Mouse (Mus musculus) lung, postnatal 0 days (tissue): ENCODE results near the gene Gabrb1. TPM values are rescaled to one million over a fixed set of nuclear protein-coding genes. Genes with fewer than 3 reads are reported as not detected.
"Not testable (repeated sequence)": the region's sequence is repeated elsewhere in the genome, so short reads cannot be mapped to it uniquely, and the experiment has no call there.

ENCODE experiments used
- ATAC-seq: fragments of 200-750 bp; cut with Nextera tagmentation; 2 replicates; pipeline ENCODE4 v1.8.0; 2017; ENCODE audit warnings: moderate library complexity
- DNase-seq: peaks from one replicate; pipeline ENCODE4 v3.0.0-alpha.2; 2016; ENCODE audit warnings: low spot score
- H3K27ac ChIP-seq: fragments of 300-500 bp; sonication (generic); 2 replicates; pipeline ENCODE4 v1.5.1; 2014; ENCODE audit warnings: antibody characterized with exemption, mild to moderate bottlenecking, low read length, mixed read lengths
- H3K27me3 ChIP-seq: fragments of 300-500 bp; sonication (generic); replicated peaks from 2 replicates; pipeline ENCODE4 v1.6.1; 2014; ENCODE audit warnings: low read length, mixed read lengths; ENCODE audit not compliant: insufficient read depth
- H3K36me3 ChIP-seq: fragments of 300-500 bp; sonication (generic); 2 replicates; pipeline ENCODE4 v1.6.1; 2014; ENCODE audit warnings: low read length, mixed read lengths; ENCODE audit not compliant: insufficient read depth
- H3K4me1 ChIP-seq: fragments of 300-500 bp; sonication (generic); 2 replicates; pipeline ENCODE4 v1.6.1; 2014; ENCODE audit warnings: antibody characterized with exemption, low read depth, low read length, mixed read lengths; ENCODE audit not compliant: insufficient read depth
- H3K4me2 ChIP-seq: fragments of 300-500 bp; sonication (generic); replicated peaks from 2 replicates; pipeline ENCODE4 v1.6.1; 2014; ENCODE audit warnings: low read depth, mild to moderate bottlenecking, low read length, moderate library complexity, mixed read lengths
- H3K4me3 ChIP-seq: fragments of 300-500 bp; sonication (generic); 2 replicates; pipeline ENCODE4 v1.5.1; 2014; ENCODE audit warnings: low read depth, low read length
- H3K9ac ChIP-seq: fragments of 300-500 bp; sonication (generic); replicated peaks from 2 replicates; pipeline ENCODE4 v1.6.1; 2014; ENCODE audit warnings: low read depth, mild to moderate bottlenecking
- H3K9me3 ChIP-seq: fragments of 300-500 bp; sonication (generic); 2 replicates; pipeline ENCODE4 v1.6.1; 2016; ENCODE audit warnings: low read length, mixed read lengths
- CTCF ChIP-seq: IDR thresholded peaks from 2 replicates; pipeline ENCODE4 v1.5.1; 2016; ENCODE audit warnings: antibody characterized with exemption, mild to moderate bottlenecking
- EP300 ChIP-seq: IDR thresholded peaks from 2 replicates; pipeline ENCODE4 v1.6.1; 2016; ENCODE audit warnings: antibody characterized with exemption, mild to moderate bottlenecking, control low read depth
- WGBS: fragments of 180-500 bp; shearing (Covaris S2); extraction: QIAGEN DNeasy Blood & Tissue Kit; methylation state at CpG from one replicate; pipeline ENCODE4 v1.1.7; 2014; 5-methylcytosine and 5-hydroxymethylcytosine counted together
- polyA plus RNA-seq: library from polyadenylated mRNA; unstranded; fragments of >200 nt; fragmentation: Nextera tagmentation; extraction: Ambion mirVana; gene quantifications from 2 replicates; pipeline ENCODE4 v1.2.1, GENCODE M21; 2015

The Gabrb1 gene
- polyA plus RNA-seq, 1 experiment from 2014 or later = 1.2 TPM

DNA sequence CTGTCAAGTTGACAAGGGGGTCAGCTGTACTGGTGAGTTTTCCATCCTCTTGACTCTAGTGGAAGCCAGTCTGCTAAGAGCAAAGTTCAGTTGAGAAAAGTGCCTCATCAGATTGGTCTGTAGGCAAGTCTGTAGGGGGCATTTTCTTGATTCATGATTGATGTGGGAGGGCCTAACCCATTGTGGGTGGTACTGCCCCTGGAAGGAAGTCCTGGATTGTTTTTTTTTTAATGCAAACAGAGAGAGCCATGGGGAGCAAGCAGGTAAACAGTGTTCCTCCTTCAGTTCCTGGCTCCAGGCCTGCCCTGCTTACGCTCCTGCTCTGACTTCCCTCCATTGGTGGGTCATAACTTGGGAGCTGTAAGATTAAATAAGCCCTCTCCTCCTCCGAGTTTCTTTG lies 476.0 kb downstream of the Gabrb1 start:
- no peaks in the 10 kb centered on the region for H3K4me1 ChIP-seq
- no peak overlapping the region for H3K9ac ChIP-seq
- DNase-seq = no peak
- H3K9me3 ChIP-seq = no peaks in the 10 kb centered on the region
- no peak overlapping the region for H3K4me2 ChIP-seq
- no peak for ATAC-seq
- H3K27ac ChIP-seq = no peak overlapping the region
- TF ChIP-seq CTCF = no peak
- no peaks in the 10 kb centered on the region for H3K36me3 ChIP-seq
- WGBS = 40% methylated on average over 2 of the region's 2 CpGs
- H3K27me3 ChIP-seq = no peaks in the 10 kb centered on the region
- no peak overlapping the region for H3K4me3 ChIP-seq

DNA sequence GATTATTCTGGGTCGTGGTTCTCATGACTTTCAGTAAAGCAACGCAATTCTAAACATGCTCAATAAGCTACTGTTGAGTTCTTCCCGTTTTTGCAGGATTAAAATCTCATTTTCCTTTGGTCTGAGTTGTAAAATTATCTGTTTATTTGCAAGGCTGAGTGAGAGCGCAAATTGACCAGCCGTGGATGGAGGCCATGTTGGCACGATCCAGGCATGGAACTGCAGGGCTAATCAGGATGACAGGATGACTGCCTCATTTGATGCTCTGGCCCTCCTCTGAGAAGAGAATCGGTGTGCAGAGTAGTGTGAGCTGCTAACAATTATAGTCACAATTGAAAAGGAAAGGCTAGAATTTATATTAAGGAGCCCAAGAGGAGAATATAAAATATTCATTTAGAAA lies 480.3 kb downstream of the Gabrb1 start:
- Histone ChIP-seq H3K4me2 (no peak overlapping the region), H3K27me3 (no peaks in the 10 kb centered on the region), H3K36me3 (no peaks in the 10 kb centered on the region), H3K4me1 (no peaks in the 10 kb centered on the region), H3K27ac (no peak overlapping the region), H3K9me3 (no peaks in the 10 kb centered on the region), H3K4me3 (no peak overlapping the region), H3K9ac (no peak overlapping the region)
- WGBS = 80% methylated on average over 7 of the region's 7 CpGs
- no peak for ATAC-seq
- DNase-seq = no peak
- TF ChIP-seq CTCF (no peak), EP300 (no peak)

DNA sequence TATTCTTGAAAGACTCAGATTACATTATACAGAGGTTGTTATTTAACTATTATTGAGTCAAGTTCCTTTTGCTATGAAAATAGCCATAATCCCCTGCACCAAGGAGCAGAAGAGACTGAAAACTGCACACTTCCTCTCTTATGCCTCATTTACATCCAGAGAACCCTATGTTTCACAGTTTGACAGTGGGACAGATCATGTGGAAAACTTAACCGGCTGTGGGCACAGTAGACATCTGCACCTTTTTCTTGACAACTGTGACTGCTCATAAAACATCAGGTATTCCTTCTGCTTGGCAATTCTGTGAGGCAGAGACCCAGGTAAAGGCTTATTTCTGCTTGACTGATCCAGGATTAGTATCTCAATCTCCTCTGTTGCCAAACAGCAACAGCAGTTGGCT lies 481.7 kb downstream of the Gabrb1 start:
- ATAC-seq = no peak
- no peak overlapping the region for H3K4me3 ChIP-seq

DNA sequence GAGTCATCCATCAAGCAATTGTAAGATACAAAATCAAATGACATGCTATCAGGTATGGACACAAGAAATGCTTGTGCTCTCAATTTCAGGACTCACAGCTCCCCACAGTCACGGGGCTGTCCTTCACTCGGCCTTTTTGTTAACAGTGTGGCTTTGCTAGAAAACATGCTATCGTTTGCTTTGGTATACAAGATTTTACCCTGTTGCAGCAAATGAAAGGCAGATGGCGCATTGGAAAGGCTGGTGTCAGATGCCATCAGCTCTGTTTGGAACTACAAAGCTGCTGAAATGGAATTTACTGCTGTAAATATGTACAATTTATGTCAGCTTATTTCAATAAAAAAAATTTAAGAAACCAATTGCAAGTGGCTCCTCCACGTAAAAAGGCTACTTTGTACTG lies 490.8 kb downstream of the Gabrb1 start:
- Histone ChIP-seq H3K36me3 (no peaks in the 10 kb centered on the region), H3K4me2 (no peak overlapping the region), H3K27ac (no peak overlapping the region), H3K9ac (no peak overlapping the region), H3K9me3 (no peaks in the 10 kb centered on the region), H3K4me1 (no peaks in the 10 kb centered on the region), H3K27me3 (no peaks in the 10 kb centered on the region), H3K4me3 (no peak overlapping the region)
- ATAC-seq = no peak
- no peak for TF ChIP-seq EP300
- TF ChIP-seq CTCF = no peak
- 77% methylated on average over 5 of the region's 5 CpGs for WGBS
- no peak for DNase-seq

More for the DNA sequence above, 481.7 kb downstream of the Gabrb1 start:
- Histone ChIP-seq H3K9ac (no peak overlapping the region), H3K36me3 (no peaks in the 10 kb centered on the region), H3K4me1 (no peaks in the 10 kb centered on the region), H3K27me3 (no peaks in the 10 kb centered on the region), H3K27ac (no peak overlapping the region), H3K9me3 (no peaks in the 10 kb centered on the region), H3K4me2 (no peak overlapping the region)
- no peak for DNase-seq
- 73% methylated on average over 1 of the region's 1 CpGs for WGBS
- no peak for TF ChIP-seq CTCF
- TF ChIP-seq EP300 = no peak

DNA sequence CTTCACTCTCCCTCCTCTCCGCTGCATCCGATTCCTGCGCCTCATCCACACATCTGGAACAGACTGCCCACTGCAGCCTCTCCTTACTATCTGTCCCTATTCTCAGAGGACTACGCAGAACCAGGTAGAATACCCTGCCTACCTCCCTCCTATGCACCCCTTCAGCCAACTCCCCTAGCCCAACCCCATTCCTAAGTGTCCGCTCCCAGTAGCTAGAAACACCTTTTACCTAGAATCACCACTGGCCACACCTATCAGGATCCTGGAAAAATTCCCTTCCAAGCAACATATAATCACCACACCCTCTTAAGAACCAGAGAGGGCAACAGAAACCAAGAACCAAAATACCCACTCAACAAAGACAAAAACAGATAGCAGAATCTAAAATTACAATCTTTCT lies 493.0 kb downstream of the Gabrb1 start:
- Histone ChIP-seq H3K4me3 (no peak overlapping the region), H3K27ac (no peak overlapping the region), H3K4me1 (no peaks in the 10 kb centered on the region), H3K27me3 (no peaks in the 10 kb centered on the region), H3K36me3 (no peaks in the 10 kb centered on the region), H3K9me3 (no peaks in the 10 kb centered on the region), H3K4me2 (no peak overlapping the region), H3K9ac (no peak overlapping the region)
- WGBS = 95% methylated on average over 5 of the region's 5 CpGs
- ATAC-seq (no peak), DNase-seq (no peak)
- TF ChIP-seq CTCF (no peak), EP300 (no peak)

DNA sequence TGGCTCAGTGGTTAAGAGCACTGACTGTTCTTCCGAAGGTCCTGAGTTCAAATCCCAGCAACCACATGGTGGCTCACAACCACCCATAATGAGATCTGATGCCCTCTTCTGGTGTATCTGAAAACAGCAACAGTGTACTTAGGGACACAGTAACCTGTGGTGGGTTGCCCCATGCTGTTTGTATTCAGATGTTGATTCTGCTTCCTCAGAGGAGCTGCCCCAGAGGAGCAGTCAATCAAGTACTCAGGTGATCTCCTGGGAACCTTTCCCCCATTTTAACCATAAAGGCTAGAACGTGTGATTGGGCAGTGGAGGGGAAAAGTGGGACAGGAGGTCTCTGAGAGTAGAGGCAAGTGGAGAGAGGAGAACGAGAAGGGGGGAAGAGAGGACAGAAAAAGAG lies 497.8 kb downstream of the Gabrb1 start:
- not testable (repeated sequence) for H3K9ac ChIP-seq, DNase-seq, H3K27ac ChIP-seq, H3K4me3 ChIP-seq, H3K4me1 ChIP-seq, H3K4me2 ChIP-seq, H3K9me3 ChIP-seq, ATAC-seq, H3K27me3 ChIP-seq
- 81% methylated on average over 3 of the region's 3 CpGs for WGBS
- peaks cover 15% of the 10 kb centered on the region; the same call in 1 of the 2 replicates for H3K36me3 ChIP-seq

DNA sequence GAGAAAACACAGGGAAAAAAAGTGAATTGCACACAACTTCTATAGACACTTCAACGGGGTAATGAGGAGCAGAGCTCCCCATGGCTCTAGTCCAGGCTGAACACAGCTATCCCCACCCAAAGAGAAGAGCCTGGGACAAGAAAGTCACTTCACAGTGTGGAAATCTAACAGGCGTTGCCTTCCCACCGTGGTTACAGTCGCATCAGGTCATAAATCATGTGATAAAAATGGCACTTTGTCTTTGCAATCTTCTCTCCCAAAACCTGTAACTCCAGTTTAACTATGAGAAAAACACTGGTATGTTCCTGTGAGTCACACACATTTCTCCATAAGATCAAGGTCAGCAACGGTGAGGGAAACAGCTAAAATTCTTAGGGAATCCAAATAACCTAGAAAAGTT lies 498.7 kb downstream of the Gabrb1 start:
- DNase-seq = no peak
- Histone ChIP-seq H3K4me2 (no peak overlapping the region), H3K27me3 (no peaks in the 10 kb centered on the region), H3K9me3 (no peaks in the 10 kb centered on the region), H3K4me3 (no peak overlapping the region), H3K4me1 (no peaks in the 10 kb centered on the region), H3K27ac (no peak overlapping the region), H3K36me3 (peaks cover 15% of the 10 kb centered on the region; the same call in 1 of the 2 replicates), H3K9ac (no peak overlapping the region)
- TF ChIP-seq CTCF = no peak
- TF ChIP-seq EP300 = no peak
- WGBS = 80% methylated on average over 5 of the region's 5 CpGs
- ATAC-seq = no peak
